ENCODE assay signal across 8 mouse cellular contexts in genomic region chr19:26037270-26037669, GRCm38 (mm10).
DNase-seq lines count a peak whose midpoint lies in the region; ATAC-seq lines count a peak whose summit lies in the region.
"Had no signal": no experiment of that assay in that cellular context is flagged by ENCODE, and none has a peak within 500 bp of the region (broad histone marks: within the 10 kb centered on the region; RNA-seq: fewer than 3 reads in every experiment).

No protein-coding gene starts in this region.

- DNase-seq in midbrain, embryonic 11.5 days (ENCODE audit: low spot score, missing footprints): peak; percentile 91
- DNase-seq in adrenal gland, postnatal 36 days: peak; percentile 83 to 85
- peak; percentile 57 for DNase-seq in gastrocnemius, postnatal 10 days
- DNase-seq in retina, embryonic 14.5 days (ENCODE audit: low spot score): peak; percentile 64
- no peak for DNase-seq in thymus, postnatal 25 days

- H3K27ac ChIP-seq in midbrain, embryonic 11.5 days (ENCODE audit: low read depth, low read length): no peak overlapping the region
- no peak overlapping the region for H3K27ac ChIP-seq in midbrain, embryonic 16.5 days (ENCODE audit: low read length)
- H3K27ac ChIP-seq in limb, embryonic 13.5 days: no peak overlapping the region
- H3K27ac ChIP-seq: embryonic facial prominence, embryonic 15.5 days had no signal

- no peaks in the 10 kb centered on the region for H3K4me1 ChIP-seq in midbrain, embryonic 11.5 days (ENCODE audit: control insufficient read depth, insufficient read depth, low read length)
- no peaks in the 10 kb centered on the region for H3K4me1 ChIP-seq in midbrain, embryonic 16.5 days (ENCODE audit: control insufficient read depth, insufficient read depth, low read length)
- H3K4me1 ChIP-seq in limb, embryonic 13.5 days: peaks cover 4% of the 10 kb centered on the region; the same call in 1 of the 2 replicates
- H3K4me1 ChIP-seq: embryonic facial prominence, embryonic 15.5 days had no signal

- no peaks in the 10 kb centered on the region for H3K27me3 ChIP-seq in midbrain, embryonic 11.5 days (ENCODE audit: control insufficient read depth, insufficient read depth, low read length)
- H3K27me3 ChIP-seq in midbrain, embryonic 16.5 days (ENCODE audit: control insufficient read depth, insufficient read depth, low read depth, low read length): no peaks in the 10 kb centered on the region
- H3K27me3 ChIP-seq in limb, embryonic 13.5 days: 0 out of 2 replicates have a peak, but pooled peaks cover 2% of the 10 kb centered on the region
- H3K27me3 ChIP-seq: embryonic facial prominence, embryonic 15.5 days had no signal

- no peak overlapping the region for H3K9ac ChIP-seq in midbrain, embryonic 11.5 days (ENCODE audit: low read length)
- no peak overlapping the region for H3K9ac ChIP-seq in midbrain, embryonic 16.5 days (ENCODE audit: low read depth, low read length)
- no peak overlapping the region for H3K9ac ChIP-seq in limb, embryonic 13.5 days
- H3K9ac ChIP-seq: embryonic facial prominence, embryonic 15.5 days had no signal

- ATAC-seq in midbrain, embryonic 11.5 days (ENCODE audit: low FRiP score): no peak
- ATAC-seq in midbrain, embryonic 16.5 days: no peak
- ATAC-seq in limb, embryonic 13.5 days (ENCODE audit: low FRiP score, low read depth): peak; percentile 61; the same call in 1 of the 2 replicates

- H3K4me3 ChIP-seq in midbrain, embryonic 11.5 days (ENCODE audit: low read depth, low read length): no peak overlapping the region
- H3K4me3 ChIP-seq in midbrain, embryonic 16.5 days (ENCODE audit: low read depth, low read length): no peak overlapping the region
- H3K4me3 ChIP-seq in limb, embryonic 13.5 days: no peak overlapping the region
- H3K4me3 ChIP-seq: embryonic facial prominence, embryonic 15.5 days had no signal

- no peaks in the 10 kb centered on the region for H3K9me3 ChIP-seq in midbrain, embryonic 11.5 days (ENCODE audit: control insufficient read depth, low read length)
- no peaks in the 10 kb centered on the region for H3K9me3 ChIP-seq in midbrain, embryonic 16.5 days (replicated peaks; ENCODE audit: control insufficient read depth, low read length, poor library complexity, severe bottlenecking)
- no peaks in the 10 kb centered on the region for H3K9me3 ChIP-seq in limb, embryonic 13.5 days
- H3K9me3 ChIP-seq: embryonic facial prominence, embryonic 15.5 days had no signal

- no peaks in the 10 kb centered on the region for H3K36me3 ChIP-seq in midbrain, embryonic 11.5 days (ENCODE audit: control insufficient read depth, insufficient read depth, low read length)
- H3K36me3 ChIP-seq in midbrain, embryonic 16.5 days (ENCODE audit: control insufficient read depth, insufficient read depth, low read length): no peaks in the 10 kb centered on the region
- no peaks in the 10 kb centered on the region for H3K36me3 ChIP-seq in limb, embryonic 13.5 days
- H3K36me3 ChIP-seq: embryonic facial prominence, embryonic 15.5 days had no signal

- no peak overlapping the region for H3K4me2 ChIP-seq in midbrain, embryonic 11.5 days
- no peak overlapping the region for H3K4me2 ChIP-seq in midbrain, embryonic 16.5 days (ENCODE audit: low read length)
- H3K4me2 ChIP-seq in limb, embryonic 13.5 days (replicated peaks): no peak overlapping the region
- H3K4me2 ChIP-seq: embryonic facial prominence, embryonic 15.5 days had no signal

- 14% methylated on average over 7 of the region's 7 CpGs for WGBS in midbrain, embryonic 11.5 days
- WGBS in midbrain, embryonic 16.5 days: 14% methylated on average over 7 of the region's 7 CpGs
- WGBS in limb, embryonic 13.5 days: 7% methylated on average over 7 of the region's 7 CpGs
